Mouse (Mus musculus): ENCODE results near the gene Daam2. TPM values are rescaled to one million over a fixed set of nuclear protein-coding genes. Genes with fewer than 3 reads are reported as not detected.
"Not testable (repeated sequence)": the region's sequence is repeated elsewhere in the genome, so short reads cannot be mapped to it uniquely, and the experiment has no call there.

Daam2 gene
- total RNA-seq, 2 experiments from 2014 or later: 47.0 to 57.3 TPM

DNA sequence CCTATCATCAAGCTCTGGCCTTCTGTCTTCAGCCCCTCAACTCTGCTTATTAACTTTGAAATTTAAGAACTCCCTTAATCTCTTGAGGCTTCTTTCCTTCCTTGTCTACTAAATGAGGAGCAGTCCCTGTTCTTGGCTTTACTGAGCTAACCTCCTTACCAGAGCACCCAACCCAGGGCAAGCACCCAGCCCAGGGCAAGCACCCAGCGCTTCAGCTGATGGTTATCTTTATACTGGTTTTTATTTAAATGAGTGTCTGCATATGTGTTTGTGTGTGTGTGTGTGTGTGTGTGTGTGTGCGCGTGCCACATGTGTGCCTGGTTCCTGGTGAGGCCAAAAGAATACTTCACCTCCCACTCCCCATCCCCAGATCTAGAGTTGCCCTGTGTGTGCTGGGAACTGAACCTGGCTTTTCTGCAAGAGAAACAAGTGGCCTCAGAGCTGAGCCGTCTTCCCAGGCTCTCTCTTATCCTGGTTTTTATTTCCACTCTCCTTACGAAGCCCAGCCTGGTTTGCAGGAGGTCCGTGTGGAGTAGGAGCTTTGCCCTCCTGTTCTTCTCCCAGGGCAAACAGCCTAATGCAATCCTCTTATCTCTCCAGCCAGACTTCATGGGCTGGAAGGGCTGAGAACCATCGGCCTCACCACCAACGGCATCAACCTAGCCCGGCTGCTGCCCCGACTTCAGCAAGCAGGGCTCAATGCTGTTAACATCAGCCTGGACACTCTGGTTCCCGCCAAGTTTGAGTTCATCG, 125.1 kb downstream of the Daam2 start:
- intact Hi-C loops (cut with DNase I): no loop called here
- DNase-seq (ENCODE audit: low spot score in 2 of 2): no peak

DNA sequence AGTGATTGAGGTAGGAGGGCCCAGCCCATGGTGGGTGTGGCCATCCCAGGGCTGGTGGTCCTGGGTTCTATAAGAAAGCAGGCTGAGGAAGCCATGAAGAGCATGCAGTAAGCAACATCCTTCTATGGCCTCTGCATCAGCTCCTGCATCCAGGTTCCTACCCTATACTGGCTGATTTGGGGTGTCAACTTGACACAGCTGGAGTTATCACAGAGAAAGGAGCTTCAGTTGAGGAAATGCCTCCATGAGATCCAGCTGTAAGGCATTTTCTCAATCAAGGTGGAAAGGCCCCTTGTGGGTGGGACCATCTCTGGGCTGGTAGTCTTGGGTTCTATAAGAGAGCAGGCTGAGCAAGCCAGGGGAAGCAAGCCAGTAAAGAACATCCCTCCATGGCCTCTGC, 126.8 kb downstream of the Daam2 start:
- intact Hi-C loops (cut with DNase I); DNase-seq (ENCODE audit: low spot score in 2 of 2): not testable (repeated sequence)

DNA sequence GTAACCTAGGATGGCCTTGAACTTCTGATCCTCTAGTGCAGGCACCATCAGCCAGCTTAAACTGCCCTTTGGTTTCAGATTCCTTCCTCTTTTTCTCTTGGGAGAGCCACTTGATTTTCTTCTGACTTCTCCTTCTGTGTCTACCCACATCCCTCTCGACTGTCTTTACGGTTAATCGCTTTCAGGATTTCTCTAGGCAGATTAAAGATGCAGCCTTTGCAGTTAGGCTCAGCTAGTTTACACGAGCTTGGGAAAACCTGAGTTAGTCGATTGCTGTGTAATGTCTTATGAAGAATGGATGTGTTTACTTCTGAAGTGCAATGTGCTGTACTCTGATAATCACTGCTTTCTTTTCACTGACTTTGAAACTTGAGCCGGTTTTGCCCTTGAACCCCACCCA, 127.5 kb downstream of the Daam2 start:
- intact Hi-C loops (cut with DNase I): no loop called here
- no peak for DNase-seq (ENCODE audit: low spot score in 2 of 2)

DNA sequence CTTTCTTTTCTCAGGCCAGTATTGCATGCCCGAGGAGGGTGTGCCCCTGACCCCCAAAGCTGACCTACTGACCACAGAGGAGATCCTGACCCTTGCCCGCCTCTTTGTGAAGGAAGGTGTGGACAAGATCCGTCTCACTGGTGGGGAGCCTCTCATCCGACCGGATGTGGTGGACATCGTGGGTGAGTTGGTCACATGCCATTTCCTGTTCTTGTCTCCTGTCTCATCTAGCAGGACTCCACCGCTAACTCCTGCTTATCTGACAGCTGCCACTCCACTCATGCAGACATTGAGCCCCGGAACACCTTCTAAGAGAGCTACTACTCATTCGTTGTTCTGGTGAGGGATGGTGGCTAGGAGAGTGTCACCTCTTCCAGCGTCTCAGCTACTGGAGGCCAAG, 129.1 kb downstream of the Daam2 start:
- intact Hi-C loops (cut with DNase I): no loop called here
- DNase-seq (ENCODE audit: low spot score in 2 of 2): no peak

GRCm38 (mm10) chr17:49434236-49434635, 129.9 kb downstream of the Daam2 start:
- no peak for DNase-seq (ENCODE audit: low spot score in 2 of 2)
- intact Hi-C loops (cut with DNase I): no loop called here

- DNase-seq (ENCODE audit: low spot score in 2 of 2): no peak
- intact Hi-C loops (cut with DNase I): no loop called here
Measured at GRCm38 (mm10) chr17:49433071-49433470, 131.1 kb downstream of the Daam2 start.

DNA sequence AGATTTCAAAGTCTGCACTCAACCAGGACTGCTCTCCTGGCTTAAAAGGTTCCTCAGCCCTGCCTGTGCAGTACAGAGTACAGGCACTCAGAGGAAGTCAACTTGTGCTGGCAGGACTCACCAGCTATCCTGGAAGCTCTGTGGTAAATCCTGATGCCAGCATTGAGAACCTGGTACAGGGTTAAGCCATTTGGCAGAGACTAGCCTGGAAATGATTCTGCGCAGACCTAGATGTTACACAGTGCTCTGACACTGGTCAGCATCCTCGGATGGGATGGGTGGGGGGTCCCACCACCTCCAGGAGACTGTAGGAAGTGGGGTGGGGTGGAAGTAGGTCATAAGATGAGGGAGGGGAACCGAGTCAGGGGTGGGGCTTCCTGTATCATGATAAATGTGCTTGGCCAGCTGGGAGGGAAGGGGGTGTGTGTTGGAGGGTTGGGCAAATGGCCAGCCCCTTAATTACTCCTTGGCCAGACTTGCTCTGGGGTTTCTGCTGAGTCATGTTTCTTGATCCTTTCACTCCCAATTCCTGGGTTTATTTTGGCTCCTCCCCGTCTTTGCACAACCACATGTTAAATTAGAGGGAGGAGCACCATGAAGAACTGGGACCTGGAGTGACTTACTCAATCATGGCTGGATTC, 132.0 kb downstream of the Daam2 start:
- intact Hi-C loops (cut with DNase I): no loop called here
- DNase-seq (ENCODE audit: low spot score in 2 of 2): no peak

- intact Hi-C loops (cut with DNase I): no loop called here
- no peak for DNase-seq (ENCODE audit: low spot score in 2 of 2)
Measured at GRCm38 (mm10) chr17:49431176-49431575, 133.0 kb downstream of the Daam2 start.

GRCm38 (mm10) chr17:49430136-49430535, 134.0 kb downstream of the Daam2 start:
- intact Hi-C loops (cut with DNase I): no loop called here
- no peak for DNase-seq (ENCODE audit: low spot score in 2 of 2)

- DNase-seq (ENCODE audit: low spot score in 2 of 2): no peak
- intact Hi-C loops (cut with DNase I): no loop called here
Measured at GRCm38 (mm10) chr17:49429471-49430129, 134.5 kb downstream of the Daam2 start.

- intact Hi-C loops (cut with DNase I): no loop called here
- no peak for DNase-seq (ENCODE audit: low spot score in 2 of 2)
Measured at GRCm38 (mm10) chr17:49428751-49429415, 135.3 kb downstream of the Daam2 start.

GRCm38 (mm10) chr17:49428239-49428688, 135.9 kb downstream of the Daam2 start, which contains the start of gene Mocs1:
Mocs1 (plus strand) TSS chr17:49428362.
- peak; percentile 90 to 92 for DNase-seq (ENCODE audit: low spot score in 2 of 2)
- intact Hi-C loops (cut with DNase I): no loop called here

GRCm38 (mm10) chr17:49427631-49428238, 136.4 kb downstream of the Daam2 start:
- DNase-seq (ENCODE audit: low spot score in 2 of 2): no peak
- intact Hi-C loops (cut with DNase I): no loop called here

GRCm38 (mm10) chr17:49423872-49424271, 140.3 kb downstream of the Daam2 start:
- no peak for DNase-seq (ENCODE audit: low spot score in 2 of 2)
- intact Hi-C loops (cut with DNase I): no loop called here

DNA sequence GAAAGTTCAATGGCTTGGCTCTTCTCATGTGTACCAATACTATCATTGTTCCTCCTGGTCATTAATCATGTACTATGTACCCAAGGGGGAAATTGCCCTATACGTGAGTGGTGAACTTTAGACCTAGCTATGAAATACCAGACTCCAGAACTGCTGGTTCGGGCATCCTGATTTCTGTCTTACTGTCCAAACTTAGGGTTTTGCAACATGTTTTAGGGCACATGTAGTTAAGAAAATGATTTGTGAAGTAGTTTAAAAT, 141.1 kb downstream of the Daam2 start:
- DNase-seq (ENCODE audit: low spot score in 2 of 2): no peak
- intact Hi-C loops (cut with DNase I): no loop called here

- intact Hi-C loops (cut with DNase I): no loop called here
- no peak for DNase-seq (ENCODE audit: low spot score in 2 of 2)
Measured at GRCm38 (mm10) chr17:49422286-49423066, 141.7 kb downstream of the Daam2 start.

DNA sequence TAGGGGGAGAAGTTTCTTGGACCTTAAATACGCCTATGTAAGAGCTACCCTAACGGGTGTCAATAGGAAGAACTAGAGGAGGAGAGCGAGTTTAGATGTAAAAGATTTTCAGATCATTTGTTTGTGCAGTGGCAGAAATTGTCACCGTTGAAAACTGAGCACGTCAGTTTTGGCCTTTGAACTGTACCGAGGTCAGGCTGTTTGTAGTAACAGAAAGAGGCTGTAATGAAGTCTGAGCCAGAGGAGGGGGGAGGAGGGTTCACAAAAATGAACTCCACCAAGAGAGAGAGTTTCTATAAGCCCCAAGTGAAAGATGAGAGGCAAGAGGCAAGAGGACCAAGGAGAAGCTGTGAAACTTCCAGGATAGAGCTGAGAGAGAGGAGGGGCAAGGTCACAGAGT, 144.3 kb downstream of the Daam2 start:
- intact Hi-C loops (cut with DNase I): no loop called here
- no peak for DNase-seq (ENCODE audit: low spot score in 2 of 2)

- no peak for DNase-seq (ENCODE audit: low spot score in 2 of 2)
- intact Hi-C loops (cut with DNase I): no loop called here
Measured at GRCm38 (mm10) chr17:49416228-49416627, 147.9 kb downstream of the Daam2 start.

DNA sequence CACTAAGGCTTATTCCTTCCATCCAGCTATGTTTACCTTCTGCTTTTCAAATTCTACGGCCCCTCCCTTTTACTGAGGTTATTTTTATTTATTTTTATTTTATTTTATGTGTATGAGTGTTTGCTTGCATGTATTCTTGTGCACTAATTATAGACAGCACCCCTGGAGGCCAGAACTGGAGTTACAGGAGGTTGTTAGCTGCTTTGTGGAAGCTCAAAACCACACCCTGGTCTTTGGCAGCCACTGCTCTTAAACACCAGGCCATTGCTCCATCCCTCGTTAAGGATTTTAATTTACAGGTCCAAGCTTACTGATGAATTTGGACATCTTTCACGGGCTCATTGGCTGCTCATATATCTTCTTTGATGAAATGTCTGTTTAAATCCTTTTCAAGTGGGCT, 150.6 kb downstream of the Daam2 start:
- intact Hi-C loops (cut with DNase I): no loop called here

More for the DNA sequence above, 150.6 kb downstream of the Daam2 start:
- no peak for DNase-seq (ENCODE audit: low spot score in 2 of 2)
